Mouse (Mus musculus) activated CD4-positive, CD25-positive, alpha-beta regulatory T cell, adult 9 weeks (primary cell): ENCODE measurements around the gene Ifi27l2b. TPM values are rescaled to one million over a fixed set of nuclear protein-coding genes. Genes with fewer than 3 reads are reported as not detected.

Experiments used
- polyA plus RNA-seq: library from polyadenylated mRNA; unstranded; fragments of 100-300 nt; shearing (Covaris generic); gene quantifications from one replicate; pipeline ENCODE4 v1.2.1, GENCODE M21; 2017

The Ifi27l2b gene
- polyA plus RNA-seq = not detected

GRCm38 (mm10) chr12:103457140-103457539 is at the start of gene Ifi27l2b:
TSS of gene Ifi27l2b (minus strand) at chr12:103457223.

GRCm38 (mm10) chr12:103443524-103443923 is 13.5 kb downstream of the Ifi27l2b start, which contains the start of gene Ifi27l2a:
TSS of gene Ifi27l2a (minus strand) at chr12:103443680.

GRCm38 (mm10) chr12:103433986-103434731 is 22.9 kb downstream of the Ifi27l2b start, which contains the start of gene Ifi27:
TSS of gene Ifi27 (plus strand) at chr12:103434211.

GRCm38 (mm10) chr12:103425729-103426470 is 31.1 kb downstream of the Ifi27l2b start, which contains the start of gene Ddx24:
TSS of gene Ddx24 (minus strand) at chr12:103425830.

DNA sequence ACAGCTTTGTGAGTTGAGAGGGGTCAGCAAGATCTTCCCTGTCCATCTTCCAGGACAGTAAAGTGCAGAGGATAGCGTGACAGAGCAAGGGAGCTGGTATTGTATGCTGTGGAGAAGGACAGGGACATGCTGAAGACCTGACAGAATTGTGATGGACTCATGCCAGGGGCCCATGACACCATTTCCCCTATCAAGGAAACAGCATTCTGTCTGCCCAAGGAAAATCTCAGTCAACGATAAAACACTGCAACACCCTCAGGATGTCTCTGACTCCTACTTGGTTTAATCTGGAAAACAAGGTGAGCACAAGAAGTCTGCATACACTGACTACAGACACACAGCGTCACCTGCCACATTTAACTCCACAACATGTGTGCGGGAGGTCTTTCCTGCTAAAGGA is 49.3 kb downstream of the Ifi27l2b start, which contains the start of gene 9330161L09Rik:
9330161L09Rik (minus strand) TSS at position 101 of the 400 bp plus-strand sequence.

Other genes starting within 250 kb of the Ifi27l2b start
- gene Prima1, start 215.1 kb downstream of the Ifi27l2b start, polyA plus RNA-seq = not detected
- not detected for gene Fam181a, start 146.2 kb downstream of the Ifi27l2b start, polyA plus RNA-seq
- gene Asb2, start 101.2 kb downstream of the Ifi27l2b start, polyA plus RNA-seq = 14.6 TPM
- 2.7 TPM for gene Otub2, start 68.5 kb downstream of the Ifi27l2b start, polyA plus RNA-seq
- gene 9330161L09Rik, start 49.4 kb downstream of the Ifi27l2b start, polyA plus RNA-seq = 1.8 TPM
- 255 TPM for gene Ddx24, start 31.4 kb downstream of the Ifi27l2b start, polyA plus RNA-seq
- 502 TPM for gene Ifi27, start 23.0 kb downstream of the Ifi27l2b start, polyA plus RNA-seq
- gene Ifi27l2a, start 13.5 kb downstream of the Ifi27l2b start, polyA plus RNA-seq = 1,693 TPM
- gene Ppp4r4, start 75.1 kb upstream of the Ifi27l2b start, polyA plus RNA-seq = not detected
- not detected for gene Serpina10, start 174.2 kb upstream of the Ifi27l2b start, polyA plus RNA-seq
- gene Serpina6, start 200.0 kb upstream of the Ifi27l2b start, polyA plus RNA-seq = not detected
- not detected for gene Serpina16, start 218.9 kb upstream of the Ifi27l2b start, polyA plus RNA-seq
- gene Serpina1f, start 238.3 kb upstream of the Ifi27l2b start, polyA plus RNA-seq = not detected